Mouse (Mus musculus) thymus, postnatal 10 days (tissue): ENCODE measurements around the gene Mrpl37.

Source experiments
- DNase-seq, 2 experiments: peaks; one replicate each; pipeline ENCODE4 v3.0.0; 2021; ENCODE audit warnings: low spot score in 2 of 2

Mrpl37 gene

GRCm38 (mm10) chr4:107067151-107067840 lies 628 bp upstream of the Mrpl37 start:
- DNase-seq: peak; percentile 24 to 30

GRCm38 (mm10) chr4:107064394-107065098 lies 2.1 kb downstream of the Mrpl37 start:
- DNase-seq: no peak

GRCm38 (mm10) chr4:107063214-107063613 lies 3.5 kb downstream of the Mrpl37 start:
- no peak for DNase-seq

DNA sequence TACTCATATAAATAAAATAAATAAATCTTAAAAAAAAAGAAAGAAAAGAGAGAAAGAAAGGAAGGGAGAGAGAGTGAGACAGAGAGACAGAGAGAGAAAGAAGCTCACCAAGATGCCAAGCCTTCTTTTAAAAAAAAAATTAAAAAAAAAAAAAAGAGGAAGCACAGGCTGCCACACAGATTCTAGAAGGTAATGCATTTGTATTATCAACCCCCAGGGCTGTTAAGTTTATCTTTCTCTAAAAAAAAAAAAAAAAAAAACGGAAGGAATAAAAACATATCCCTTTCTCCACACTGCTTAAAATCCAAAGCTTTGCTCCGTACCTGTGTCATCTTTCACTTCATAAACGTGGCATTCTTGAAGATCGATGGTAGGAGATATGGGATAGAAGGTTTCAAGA lies 5.1 kb downstream of the Mrpl37 start:
- DNase-seq: no peak

DNA sequence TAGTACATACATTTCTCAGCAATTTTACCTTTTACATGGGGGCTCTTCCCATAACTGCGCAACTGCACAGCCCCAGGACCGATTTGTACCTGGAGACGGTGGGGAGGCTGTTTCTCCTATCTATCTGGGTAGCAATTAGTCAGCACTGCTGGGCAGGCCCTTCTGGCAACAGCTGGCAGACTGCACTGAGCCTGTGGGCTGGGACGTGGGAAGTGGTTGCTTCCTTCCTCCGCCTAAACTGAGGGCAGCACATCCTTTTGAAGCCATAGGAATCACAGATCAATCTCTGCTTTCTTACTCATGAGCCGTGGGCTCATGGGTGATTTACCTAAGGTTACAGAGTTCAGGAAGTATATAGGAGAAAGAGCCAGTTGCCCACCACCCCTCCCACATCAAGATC lies 7.9 kb downstream of the Mrpl37 start:
- DNase-seq: no peak

DNA sequence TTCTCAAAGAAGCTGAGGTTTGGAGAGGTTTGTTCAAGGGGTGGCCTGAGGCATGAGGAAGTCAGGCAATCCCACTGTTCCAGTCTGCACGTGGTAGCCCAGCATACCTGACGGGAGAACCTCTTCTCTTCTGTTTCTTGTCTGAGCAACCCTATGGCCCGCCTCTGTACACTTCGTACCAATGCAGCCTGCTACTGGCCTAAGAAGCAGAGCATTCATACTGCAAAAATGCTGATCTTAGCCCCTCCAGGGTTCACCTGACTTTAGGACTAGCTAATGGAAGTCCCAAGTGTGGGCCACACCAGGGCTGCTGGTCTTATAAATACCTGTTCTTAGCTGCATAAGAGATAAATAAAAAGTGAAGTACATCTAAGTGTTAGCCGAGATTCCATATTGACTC lies 8.3 kb downstream of the Mrpl37 start:
- DNase-seq: no peak

DNA sequence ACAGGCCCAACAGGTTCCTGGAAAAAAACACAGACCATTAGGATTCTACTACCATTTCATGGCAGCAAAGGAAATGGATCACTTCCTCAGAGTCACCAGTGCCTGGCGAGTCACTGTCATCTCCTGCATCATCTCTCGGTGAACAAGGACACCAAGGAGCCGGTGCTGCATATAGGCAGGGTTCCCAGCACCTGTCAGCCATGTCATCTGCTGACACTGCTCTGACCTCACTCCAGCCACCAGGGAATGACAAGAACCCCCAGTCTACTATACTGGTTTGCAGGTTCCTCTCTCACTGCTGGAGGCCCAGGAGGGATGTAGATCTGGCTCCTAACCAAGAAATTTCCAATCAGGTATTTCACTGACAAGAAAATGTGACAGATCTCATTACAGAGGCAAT lies 10.6 kb downstream of the Mrpl37 start:
- no peak for DNase-seq

- no peak for DNase-seq
Observed at GRCm38 (mm10) chr4:107052962-107053553, 13.6 kb downstream of the Mrpl37 start.

DNA sequence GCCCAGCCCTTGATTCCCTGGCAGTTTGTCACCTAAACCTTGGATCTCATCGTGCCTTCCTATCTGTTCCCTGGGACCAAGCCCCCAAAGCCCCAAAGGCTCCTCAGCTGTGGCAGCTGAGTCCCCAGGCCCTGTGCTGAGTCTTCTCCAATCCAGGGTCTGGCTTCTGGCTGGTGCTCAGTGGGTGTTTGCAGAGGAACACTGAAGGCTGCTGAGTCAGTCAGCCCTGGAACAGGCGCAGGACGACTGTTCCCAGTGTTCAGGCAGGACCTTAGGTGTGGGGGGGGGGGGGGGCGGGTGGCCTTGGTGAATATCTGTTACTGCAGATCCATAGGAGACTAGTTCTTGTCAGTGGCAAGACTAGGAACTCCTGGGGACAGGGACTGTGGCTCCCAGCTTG lies 14.8 kb downstream of the Mrpl37 start:
- DNase-seq: no peak

DNA sequence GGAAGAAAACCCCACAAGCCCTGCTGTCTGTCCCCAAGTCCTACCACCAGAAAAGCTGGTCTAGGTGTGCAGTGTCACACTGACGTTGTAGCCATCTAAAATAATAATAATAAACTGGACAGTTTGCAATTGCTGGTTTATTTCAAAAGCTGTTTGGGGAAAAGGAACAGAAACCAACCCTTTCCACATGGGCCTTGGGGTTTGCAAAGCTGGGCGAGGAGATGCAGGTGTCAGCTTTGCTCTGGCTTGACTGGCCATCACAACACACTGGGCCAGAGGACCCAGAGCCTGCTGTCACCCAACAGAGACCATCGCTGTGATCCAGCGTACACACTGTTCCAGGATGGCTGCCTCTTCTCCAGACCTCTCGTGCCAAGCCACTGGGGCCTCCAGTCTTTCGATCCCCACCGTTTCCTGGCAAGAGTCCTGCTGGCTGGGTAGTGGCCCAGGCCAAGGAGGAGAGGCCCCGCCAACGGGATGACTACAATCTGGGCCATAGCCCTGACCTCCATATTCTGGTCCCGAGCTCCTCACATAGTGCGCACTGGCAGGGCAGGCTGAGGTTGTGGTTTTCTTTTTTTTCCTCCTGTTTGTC lies 18.0 kb downstream of the Mrpl37 start:
- DNase-seq: no peak

- DNase-seq: no peak
Observed at GRCm38 (mm10) chr4:107047806-107048205, 18.9 kb downstream of the Mrpl37 start.

- no peak for DNase-seq
Observed at GRCm38 (mm10) chr4:107045188-107045587, 21.5 kb downstream of the Mrpl37 start.

GRCm38 (mm10) chr4:107042304-107042703 lies 24.4 kb downstream of the Mrpl37 start:
- DNase-seq: no peak

- DNase-seq: no peak
Observed at GRCm38 (mm10) chr4:107039270-107039669, 27.4 kb downstream of the Mrpl37 start.

DNA sequence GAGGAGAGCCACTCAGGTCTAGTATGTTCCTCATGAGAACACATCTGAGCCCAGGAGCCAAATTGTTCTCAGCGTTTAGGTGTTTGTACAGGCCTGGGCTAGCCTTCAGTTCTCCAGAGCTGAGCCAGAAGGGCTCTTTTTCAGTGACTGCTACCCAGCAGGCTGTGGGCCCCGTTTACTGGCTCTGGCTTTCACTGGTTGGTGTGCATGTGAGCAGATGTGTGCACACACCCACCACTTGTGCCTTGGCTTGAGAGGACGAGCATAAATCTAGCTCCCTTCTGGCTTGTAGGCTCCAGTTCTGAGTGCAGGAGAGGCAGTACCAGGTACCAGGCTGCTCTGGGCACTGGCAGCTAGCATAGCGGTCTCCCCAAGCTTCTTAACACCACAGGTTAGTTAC lies 28.4 kb downstream of the Mrpl37 start:
- no peak for DNase-seq

DNA sequence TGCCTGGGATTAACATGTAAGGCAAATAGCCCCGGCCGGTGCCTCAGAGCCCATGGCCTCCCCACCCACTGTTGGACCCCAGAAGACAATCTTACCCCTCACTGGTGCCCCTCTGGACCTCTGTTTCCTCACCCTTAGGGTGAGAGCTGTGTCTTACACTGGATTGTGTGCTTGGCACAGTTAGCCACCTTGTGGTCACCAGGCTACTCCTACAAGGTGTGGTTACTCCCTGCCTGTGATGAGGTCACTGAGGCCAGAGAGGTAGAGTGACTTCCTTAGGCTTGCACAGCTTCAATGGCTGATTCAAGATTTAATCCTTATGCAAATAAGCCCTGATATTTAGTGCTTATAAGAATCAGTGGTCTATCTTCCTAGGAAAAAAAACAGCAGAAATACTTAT lies 29.7 kb downstream of the Mrpl37 start:
- no peak for DNase-seq

GRCm38 (mm10) chr4:107035689-107036088 lies 31.0 kb downstream of the Mrpl37 start:
- no peak for DNase-seq

DNA sequence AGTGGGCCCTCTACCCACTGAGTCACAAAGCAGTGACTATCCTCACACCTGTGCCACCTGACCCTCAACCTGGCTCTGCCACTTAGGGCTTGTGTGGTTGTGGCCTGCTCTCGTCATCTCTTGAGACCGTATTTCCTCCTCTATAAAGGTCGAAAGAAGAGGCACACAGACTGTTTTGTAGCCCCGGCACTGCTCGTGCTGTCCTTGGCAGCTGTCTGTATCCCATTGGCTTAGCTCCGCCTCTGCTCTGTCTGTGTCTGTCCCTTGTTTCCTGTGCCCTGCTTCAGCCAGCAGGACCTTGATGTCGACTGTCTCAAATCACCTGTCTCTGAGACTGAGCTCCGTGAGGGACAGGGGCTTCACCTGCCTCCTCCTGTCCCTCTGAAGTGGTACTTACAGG lies 40.2 kb downstream of the Mrpl37 start:
- no peak for DNase-seq

DNA sequence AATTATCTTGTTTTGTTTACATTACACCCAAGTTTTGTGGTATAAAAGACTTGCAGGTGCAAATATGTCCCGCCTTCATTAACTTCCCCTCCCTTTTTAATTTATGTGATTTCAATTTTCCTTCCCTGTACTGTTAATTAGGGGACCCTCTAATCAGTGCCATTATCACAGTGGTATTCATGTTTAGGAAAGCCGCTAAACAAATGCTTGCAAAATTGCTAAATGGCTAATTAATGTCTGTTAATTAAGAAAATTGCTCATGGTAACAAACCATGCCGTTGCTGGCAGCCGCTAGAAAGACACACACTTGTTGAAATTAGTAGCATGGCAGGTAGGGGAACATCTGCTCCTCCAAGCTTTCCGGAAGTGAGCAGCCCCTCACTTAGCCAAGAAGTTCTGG lies 41.3 kb downstream of the Mrpl37 start:
- no peak for DNase-seq

GRCm38 (mm10) chr4:107024899-107025298 lies 41.8 kb downstream of the Mrpl37 start:
- DNase-seq: no peak

GRCm38 (mm10) chr4:107021464-107021863 lies 45.2 kb downstream of the Mrpl37 start:
- DNase-seq: no peak

- DNase-seq: no peak
Observed at GRCm38 (mm10) chr4:107020287-107021000, 46.2 kb downstream of the Mrpl37 start.
